Mouse (Mus musculus) testis, adult 2 months (tissue): ENCODE results near the gene Sar1b. TPM values are rescaled to one million over a fixed set of nuclear protein-coding genes. Genes with fewer than 3 reads are reported as not detected.

Experiments used
- H3K27ac ChIP-seq: fragments of 200-500 bp; 2 replicates; pipeline ENCODE4 v1.5.1; 2012; ENCODE audit warnings: low read depth, low read length; ENCODE audit not compliant: control insufficient read depth, insufficient read depth
- H3K27me3 ChIP-seq: fragments of 200-500 bp; 2 replicates; pipeline ENCODE4 v1.6.1; 2012; ENCODE audit warnings: mild to moderate bottlenecking, low read length, moderate library complexity; ENCODE audit not compliant: control insufficient read depth, insufficient read depth
- H3K36me3 ChIP-seq: fragments of 200-500 bp; 2 replicates; pipeline ENCODE4 v1.6.1; 2012; ENCODE audit warnings: mild to moderate bottlenecking, low read length; ENCODE audit not compliant: control insufficient read depth, insufficient read depth
- H3K4me1 ChIP-seq: fragments of 200-500 bp; 2 replicates; pipeline ENCODE4 v1.6.1; 2012; ENCODE audit warnings: low read length; ENCODE audit not compliant: control insufficient read depth, insufficient read depth
- H3K4me3 ChIP-seq: fragments of 200-500 bp; 2 replicates; pipeline ENCODE4 v1.5.1; 2012; ENCODE audit warnings: low read depth, mild to moderate bottlenecking, low read length, moderate library complexity, mixed read lengths; ENCODE audit not compliant: control insufficient read depth
- CTCF ChIP-seq: fragments of 200-500 bp; IDR thresholded peaks from 2 replicates; pipeline ENCODE4 v1.5.1; 2012; ENCODE audit warnings: low read depth, mild to moderate bottlenecking, inconsistent platforms, low read length, moderate library complexity; ENCODE audit not compliant: control insufficient read depth, insufficient read depth, insufficient replicate concordance
- POLR2A ChIP-seq: fragments of 200-500 bp; IDR thresholded peaks from 2 replicates; pipeline ENCODE4 v1.6.1; 2012; ENCODE audit warnings: low read depth, mild to moderate bottlenecking, inconsistent platforms, low read length, moderate library complexity; ENCODE audit not compliant: control insufficient read depth
- polyA plus RNA-seq: library from polyadenylated mRNA; depleted of rRNA; stranded (reverse); fragments of >200 nt; gene quantifications from 2 replicates; pipeline ENCODE4 v1.2.3, GENCODE M21; 2012

Sar1b gene
- polyA plus RNA-seq, 1 experiment: 14.9 TPM

GRCm38 (mm10) chr11:51809632-51810224 lies 46.2 kb downstream of the Sar1b start:
- H3K36me3 ChIP-seq: no peaks in the 10 kb centered on the region
- TF ChIP-seq POLR2A (no peak), CTCF (no peak)
- H3K4me1 ChIP-seq: peaks cover 6% of the 10 kb centered on the region
- H3K27ac ChIP-seq: no peak overlapping the region
- no peaks in the 10 kb centered on the region for H3K27me3 ChIP-seq
- H3K4me3 ChIP-seq: no peak overlapping the region

- no peaks in the 10 kb centered on the region for H3K36me3 ChIP-seq
- H3K4me1 ChIP-seq: no peaks in the 10 kb centered on the region
- TF ChIP-seq POLR2A: no peak
- TF ChIP-seq CTCF: peak; percentile 54; the same call in 1 of the 2 replicates
- no peak overlapping the region for H3K4me3 ChIP-seq
- no peaks in the 10 kb centered on the region for H3K27me3 ChIP-seq
- H3K27ac ChIP-seq: no peak overlapping the region
Measured at GRCm38 (mm10) chr11:51811230-51811629, 47.7 kb downstream of the Sar1b start.

GRCm38 (mm10) chr11:51812022-51812546 lies 48.6 kb downstream of the Sar1b start:
- H3K36me3 ChIP-seq: no peaks in the 10 kb centered on the region
- TF ChIP-seq POLR2A (no peak), CTCF (no peak)
- H3K27me3 ChIP-seq: no peaks in the 10 kb centered on the region
- H3K27ac ChIP-seq: no peak overlapping the region
- H3K4me3 ChIP-seq: no peak overlapping the region
- peaks cover 2% of the 10 kb centered on the region; the same call in 1 of the 2 replicates for H3K4me1 ChIP-seq

GRCm38 (mm10) chr11:51817756-51818155 lies 54.3 kb downstream of the Sar1b start:
- Histone ChIP-seq H3K27me3 (no peaks in the 10 kb centered on the region), H3K36me3 (no peaks in the 10 kb centered on the region), H3K4me3 (no peak overlapping the region), H3K4me1 (peaks cover 5% of the 10 kb centered on the region; the same call in 1 of the 2 replicates), H3K27ac (no peak overlapping the region)
- TF ChIP-seq CTCF: peak; percentile 86
- no peak for TF ChIP-seq POLR2A

DNA sequence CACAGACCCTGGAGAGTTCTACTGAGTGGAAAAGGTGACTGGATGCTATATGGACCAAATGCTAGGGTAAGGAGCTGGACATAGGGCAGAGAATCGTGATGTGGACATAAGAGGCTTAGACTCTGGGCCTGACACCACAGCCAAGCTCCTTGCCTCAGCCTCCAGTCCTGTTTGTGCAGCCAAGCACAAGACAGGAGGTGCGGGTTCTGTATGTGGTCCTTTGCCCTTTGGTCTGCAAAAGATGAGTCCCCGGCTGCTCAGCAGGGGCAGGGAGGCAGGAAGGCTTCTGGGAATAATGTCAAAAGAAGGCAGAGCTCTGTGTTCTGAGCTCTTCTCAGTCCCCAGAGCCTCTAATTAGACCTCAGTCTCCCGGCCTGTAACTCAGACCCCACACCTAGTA lies 55.4 kb downstream of the Sar1b start:
- H3K27ac ChIP-seq: no peak overlapping the region
- H3K36me3 ChIP-seq: no peaks in the 10 kb centered on the region
- peaks cover 5% of the 10 kb centered on the region; the same call in 1 of the 2 replicates for H3K4me1 ChIP-seq
- no peak for TF ChIP-seq POLR2A
- TF ChIP-seq CTCF: no peak
- no peaks in the 10 kb centered on the region for H3K27me3 ChIP-seq
- H3K4me3 ChIP-seq: no peak overlapping the region

DNA sequence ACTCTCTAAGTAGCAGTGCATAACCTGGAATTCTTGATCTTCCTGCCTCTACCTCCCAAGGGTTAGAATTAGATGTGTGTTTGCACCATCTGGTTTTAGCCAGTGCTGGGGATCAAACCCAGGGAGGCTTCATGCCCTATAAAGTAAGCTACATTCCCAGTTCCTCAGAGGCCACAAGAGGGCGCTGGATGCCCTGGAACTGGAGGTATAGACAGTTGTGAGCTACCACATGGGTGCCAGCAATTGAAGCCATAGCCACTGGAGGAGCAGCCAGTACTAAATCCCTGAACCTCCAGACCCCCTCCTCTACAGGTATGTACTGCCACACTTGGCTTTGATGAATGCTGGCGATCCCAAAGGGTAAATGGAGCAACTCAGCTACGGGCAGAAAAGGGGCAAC lies 56.5 kb downstream of the Sar1b start:
- H3K4me3 ChIP-seq: no peak overlapping the region
- H3K4me1 ChIP-seq: peaks cover 5% of the 10 kb centered on the region; the same call in 1 of the 2 replicates
- no peaks in the 10 kb centered on the region for H3K27me3 ChIP-seq
- no peaks in the 10 kb centered on the region for H3K36me3 ChIP-seq
- H3K27ac ChIP-seq: no peak overlapping the region
- TF ChIP-seq CTCF: peak; percentile 17; the same call in 1 of the 2 replicates
- TF ChIP-seq POLR2A: no peak

DNA sequence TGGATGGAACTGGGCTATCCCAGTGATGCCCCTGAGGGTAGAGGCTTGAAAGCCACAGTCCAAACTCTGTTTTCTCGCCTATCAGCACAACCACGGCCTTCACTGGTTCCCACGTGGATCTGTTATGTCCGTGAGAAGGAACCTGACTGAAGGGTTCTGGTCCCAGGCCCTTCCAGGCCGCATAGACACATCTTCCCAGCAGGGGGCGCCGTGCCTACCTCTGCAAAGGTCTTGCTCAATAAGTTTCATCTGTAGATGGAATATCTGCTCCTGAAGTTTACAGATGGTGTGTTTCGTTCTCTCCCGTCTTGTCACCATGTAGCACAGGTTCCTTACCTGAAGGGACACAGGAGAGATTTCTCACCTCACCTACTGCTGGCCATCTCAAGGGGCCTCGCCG lies 57.4 kb downstream of the Sar1b start:
- H3K36me3 ChIP-seq: no peaks in the 10 kb centered on the region
- peaks cover 5% of the 10 kb centered on the region; the same call in 1 of the 2 replicates for H3K4me1 ChIP-seq
- no peak overlapping the region for H3K4me3 ChIP-seq
- no peak overlapping the region for H3K27ac ChIP-seq
- no peaks in the 10 kb centered on the region for H3K27me3 ChIP-seq
- TF ChIP-seq POLR2A (no peak), CTCF (peak; percentile 88)

DNA sequence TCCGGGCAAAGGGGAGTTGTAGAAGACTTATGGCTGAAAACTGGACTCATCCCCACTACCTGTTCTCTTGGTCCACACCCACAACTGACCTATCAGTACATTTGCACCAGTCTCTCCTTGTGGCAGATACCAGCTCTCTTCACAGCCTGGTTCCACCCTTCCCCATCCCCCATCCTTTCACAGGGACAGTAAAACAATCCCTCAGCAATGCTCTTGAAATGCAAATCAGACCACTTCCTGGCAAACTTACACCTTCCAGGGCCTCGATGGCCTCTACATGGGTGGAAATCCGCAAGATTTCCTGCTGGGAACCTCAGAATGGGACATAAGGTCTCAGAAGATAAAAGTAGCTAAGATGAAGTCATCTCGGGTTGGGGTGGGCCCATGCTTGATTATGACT lies 59.2 kb downstream of the Sar1b start:
- no peak overlapping the region for H3K4me3 ChIP-seq
- H3K27ac ChIP-seq: no peak overlapping the region
- TF ChIP-seq POLR2A: no peak
- TF ChIP-seq CTCF: no peak
- H3K36me3 ChIP-seq: no peaks in the 10 kb centered on the region
- no peaks in the 10 kb centered on the region for H3K27me3 ChIP-seq
- no peaks in the 10 kb centered on the region for H3K4me1 ChIP-seq
